Mouse (Mus musculus) gastrocnemius, postnatal 25 days (tissue): ENCODE measurements around the gene Dnase1l3. TPM values are rescaled to one million over a fixed set of nuclear protein-coding genes. Genes with fewer than 3 reads are reported as not detected.

ENCODE experiments used
- DNase-seq: peaks from one replicate; pipeline ENCODE4 v3.0.0; 2022
- total RNA-seq, 2 experiments: library from RNA; stranded (reverse); gene quantifications; 1 replicate in 1 of 2; 2 replicates in 1 of 2; pipeline ENCODE4 v1.2.3; 2021

Dnase1l3 gene
- total RNA-seq, 2 experiments from 2014 or later, result not detected

DNA sequence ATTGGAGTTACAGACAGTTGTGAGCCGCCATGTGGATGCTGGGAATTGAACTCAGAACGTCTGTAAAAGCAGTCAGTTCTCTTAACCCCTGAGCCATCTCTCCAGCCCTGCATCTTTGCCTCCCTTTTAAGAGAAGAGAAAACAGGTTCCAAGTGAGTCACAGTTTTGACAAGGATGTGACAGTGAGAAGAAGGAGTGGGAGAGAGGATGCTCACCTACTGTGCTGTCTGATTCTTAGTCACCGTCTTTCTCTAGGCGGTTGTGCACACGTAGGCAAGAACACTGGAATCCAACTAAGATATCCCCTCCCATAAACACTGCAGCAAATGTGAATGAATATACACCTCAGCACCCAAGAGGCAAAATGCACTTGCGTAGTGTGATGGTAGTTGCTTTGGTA, 19.2 kb downstream of the Dnase1l3 start:
- DNase-seq, result no peak

DNA sequence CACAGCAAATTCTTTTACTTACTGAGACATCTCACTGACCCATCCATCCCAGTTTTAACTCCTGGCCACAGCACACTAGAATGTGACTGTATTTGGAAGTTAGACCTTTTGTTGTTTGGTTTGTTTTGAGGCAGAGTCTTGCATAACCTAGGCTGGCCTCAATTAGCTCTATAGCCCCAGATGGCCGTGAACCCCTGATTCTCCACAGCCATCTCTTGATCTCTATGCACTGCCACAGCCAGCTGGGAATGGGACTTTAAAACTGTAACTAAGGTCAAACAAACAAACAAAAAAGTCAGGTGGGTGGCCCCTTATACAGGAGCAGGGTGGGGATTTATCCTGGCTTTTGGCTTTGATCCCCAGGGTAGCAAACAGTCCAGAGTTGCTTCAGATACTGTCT, 19.7 kb downstream of the Dnase1l3 start:
- DNase-seq, result no peak

DNA sequence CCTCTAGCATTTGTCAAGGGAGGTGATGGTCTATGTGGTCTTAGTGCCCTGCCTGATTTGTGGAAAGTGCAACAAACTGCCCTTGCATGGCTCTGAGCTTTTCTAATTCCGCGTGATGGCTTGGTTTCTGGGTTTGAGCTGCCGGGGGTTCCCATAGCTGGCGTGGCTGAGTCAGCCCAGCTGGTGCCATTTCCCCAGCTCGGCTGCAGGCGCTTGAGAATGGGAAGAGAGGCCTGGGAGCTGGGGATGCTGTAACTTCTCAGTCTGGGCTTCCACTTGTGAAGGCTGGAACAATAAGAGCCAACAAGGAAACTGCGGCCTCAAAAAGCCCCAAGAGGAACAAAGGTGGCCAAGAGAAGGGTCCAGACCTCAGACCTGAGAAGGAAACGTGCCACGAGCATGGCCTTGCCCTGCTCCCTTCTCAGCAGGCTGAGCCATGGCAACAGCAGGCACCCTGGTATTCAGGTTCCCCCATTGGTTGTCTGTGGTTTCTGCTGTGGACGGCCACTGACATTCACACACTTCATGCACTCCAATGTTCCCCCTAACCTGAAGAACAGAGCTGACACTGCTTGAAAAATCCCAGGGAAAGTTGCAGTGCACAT, 22.4 kb downstream of the Dnase1l3 start:
- no peak for DNase-seq

DNA sequence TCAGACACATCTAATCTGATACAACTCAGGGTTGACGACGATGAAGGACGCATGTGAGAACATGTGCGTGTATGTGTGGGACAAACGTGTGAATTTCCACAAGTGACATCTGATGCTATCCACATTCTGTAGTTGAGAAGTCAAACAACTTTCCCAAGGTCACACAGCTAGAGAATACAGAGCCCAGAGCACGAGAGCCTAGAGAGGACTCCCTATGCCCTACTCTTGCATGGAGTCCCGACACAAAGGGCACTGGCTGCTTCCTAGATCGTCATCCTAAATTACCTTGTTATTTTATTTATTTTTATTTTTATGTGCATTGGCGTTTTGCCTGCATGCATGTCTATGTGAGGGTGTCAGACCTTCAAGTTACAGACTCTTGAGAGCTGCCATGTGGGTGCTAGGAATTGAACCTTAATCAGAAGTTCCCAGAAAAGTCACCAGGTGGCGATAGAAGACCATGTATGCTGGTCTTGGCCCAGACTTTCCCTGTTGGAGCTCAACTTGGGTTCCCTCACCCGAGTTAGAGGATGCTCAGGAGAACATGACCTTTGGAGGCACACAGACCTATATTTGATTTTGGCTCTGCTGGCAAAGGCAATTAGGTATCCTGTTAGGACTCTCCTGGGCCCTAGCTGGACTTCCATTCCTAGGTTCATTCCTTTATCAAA, 30.0 kb downstream of the Dnase1l3 start:
- peak; percentile 20 for DNase-seq

DNA sequence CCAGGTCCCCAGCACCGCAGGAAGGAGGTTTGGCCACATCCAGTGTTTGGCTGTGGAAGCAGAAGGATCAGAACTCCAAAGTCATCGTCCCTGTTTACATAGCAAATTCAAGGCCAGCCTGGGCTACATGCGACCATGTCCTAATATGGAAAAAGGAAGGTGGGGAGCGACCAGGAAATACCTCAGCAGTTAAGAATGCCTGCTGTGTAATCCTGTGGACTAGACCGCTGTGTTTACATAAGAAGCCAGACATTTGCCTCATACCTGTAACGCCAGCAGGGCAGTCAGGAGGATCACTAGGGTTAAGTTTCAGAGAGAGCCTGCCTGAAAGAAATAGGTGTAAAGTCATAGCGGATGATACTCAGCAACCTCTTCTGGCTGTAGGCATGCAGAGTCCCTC, 31.2 kb downstream of the Dnase1l3 start:
- no peak for DNase-seq

DNA sequence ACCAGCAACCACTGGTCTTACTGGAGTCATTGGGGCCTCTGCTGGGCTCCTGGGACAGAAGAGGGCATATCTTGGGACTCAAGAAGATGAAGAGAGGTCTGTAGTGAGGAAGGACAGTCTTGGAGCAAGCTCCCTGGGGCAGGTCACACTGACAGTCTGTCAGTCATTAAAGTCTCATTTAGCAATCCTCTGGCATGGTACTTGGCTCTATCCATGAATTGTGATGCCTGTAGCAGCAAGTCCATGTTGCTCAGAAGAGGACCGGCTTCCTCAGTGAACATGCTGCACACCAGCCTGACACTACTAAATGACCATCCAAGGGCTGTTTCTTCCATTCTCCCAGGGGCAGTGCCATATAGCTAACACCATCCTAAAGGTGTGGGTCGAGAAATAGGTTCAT, 31.7 kb downstream of the Dnase1l3 start:
- DNase-seq, result no peak

DNA sequence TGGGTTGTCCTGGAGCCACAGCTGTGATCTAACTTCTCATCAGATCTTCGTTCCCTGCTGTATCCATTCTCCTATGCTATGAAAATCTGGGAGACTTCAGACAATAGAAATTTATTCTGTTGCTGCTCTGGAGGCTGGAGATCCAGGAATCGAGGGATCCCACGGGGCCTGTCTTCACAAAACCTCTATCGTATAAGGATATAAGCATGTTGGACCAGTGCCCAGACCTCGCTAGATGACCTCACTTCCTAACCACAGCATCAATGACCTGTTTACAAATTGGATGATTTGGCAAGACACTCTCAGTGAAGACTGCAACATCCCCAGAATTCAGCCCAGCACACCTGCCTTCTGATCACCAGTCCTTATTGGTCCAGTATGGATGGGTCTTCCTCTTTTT, 32.7 kb downstream of the Dnase1l3 start:
- no peak for DNase-seq

DNA sequence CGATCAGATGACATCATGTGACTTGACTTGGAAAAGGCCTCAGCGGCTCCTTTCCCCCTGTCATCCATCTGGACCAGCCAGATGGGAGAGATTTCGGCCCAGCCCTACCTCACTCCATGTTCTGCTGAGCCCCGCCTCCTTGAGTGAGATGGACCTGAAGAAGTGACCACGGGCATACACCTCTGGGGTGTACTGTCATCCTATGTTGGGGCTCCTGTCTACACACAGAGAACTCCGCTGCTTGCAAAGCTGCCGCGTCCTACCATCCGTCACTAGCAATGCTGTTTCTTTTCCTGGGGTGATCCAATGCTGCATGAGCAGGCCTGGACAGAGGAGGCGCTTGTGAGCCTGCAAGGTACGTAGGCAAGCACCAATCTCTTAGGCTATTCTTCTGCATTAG, 33.8 kb downstream of the Dnase1l3 start:
- DNase-seq, result no peak

DNA sequence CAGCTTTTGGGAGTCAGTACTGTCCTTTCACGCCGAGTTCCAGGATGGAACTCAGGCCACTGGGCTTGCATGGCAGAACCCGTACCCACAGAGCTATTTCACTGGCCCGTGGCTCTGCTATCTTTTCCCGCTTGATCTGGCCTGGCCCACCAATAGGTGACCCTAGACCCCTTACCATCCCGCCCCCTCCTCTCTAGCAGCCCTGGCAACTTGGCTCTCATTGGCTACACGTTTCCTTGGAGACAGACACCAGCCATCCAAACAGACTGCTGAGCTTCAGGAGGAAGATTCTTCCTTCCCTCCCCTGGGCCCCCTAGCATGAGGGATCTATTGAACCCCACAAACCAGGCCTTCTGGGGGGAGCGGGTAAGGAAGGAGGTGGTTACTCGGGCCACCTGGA, 37.3 kb downstream of the Dnase1l3 start, which contains the start of gene Gm45521:
Gene Gm45521, plus strand, starts transcription at position 240 of the 400 bp plus-strand sequence.
- no peak for DNase-seq

DNA sequence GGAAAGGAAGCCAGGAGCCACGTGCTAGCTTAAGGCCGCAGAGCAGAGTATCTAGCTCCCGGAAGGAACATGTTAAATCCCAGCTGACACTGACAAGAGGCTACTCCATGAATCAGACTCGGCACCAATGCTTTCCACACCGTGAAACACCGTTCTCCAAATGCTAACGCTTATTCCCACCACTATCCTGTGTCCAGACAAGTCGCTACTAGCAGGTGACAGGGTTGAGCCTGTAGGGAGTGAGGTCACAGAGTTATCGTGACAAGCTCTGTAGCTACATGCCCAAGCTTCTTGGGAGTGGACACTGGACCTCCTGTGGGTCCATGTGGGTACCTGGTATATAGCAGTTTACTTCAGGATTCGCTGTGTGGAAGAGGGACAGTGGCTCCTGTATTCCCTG, 37.9 kb downstream of the Dnase1l3 start:
- no peak for DNase-seq

DNA sequence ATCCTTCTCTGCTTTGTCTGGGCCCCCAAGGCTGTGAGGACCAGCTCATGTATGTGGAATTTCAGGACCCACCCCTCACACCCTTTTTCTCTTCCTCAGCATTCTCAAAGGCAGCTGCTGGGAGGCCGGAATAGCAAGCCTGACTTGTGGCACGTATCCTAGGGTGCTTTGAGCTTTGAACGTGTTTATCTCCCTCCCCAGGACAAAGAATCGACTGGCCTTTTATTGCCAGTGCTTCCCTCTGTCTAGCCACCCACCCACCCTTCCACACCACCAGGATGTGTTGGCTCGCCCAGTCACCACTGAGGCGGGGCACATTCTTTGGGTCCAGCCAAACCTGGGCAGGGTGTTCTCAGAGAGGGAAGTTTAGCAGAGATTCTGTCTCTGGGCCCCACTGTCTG, 40.3 kb downstream of the Dnase1l3 start:
- no peak for DNase-seq

DNA sequence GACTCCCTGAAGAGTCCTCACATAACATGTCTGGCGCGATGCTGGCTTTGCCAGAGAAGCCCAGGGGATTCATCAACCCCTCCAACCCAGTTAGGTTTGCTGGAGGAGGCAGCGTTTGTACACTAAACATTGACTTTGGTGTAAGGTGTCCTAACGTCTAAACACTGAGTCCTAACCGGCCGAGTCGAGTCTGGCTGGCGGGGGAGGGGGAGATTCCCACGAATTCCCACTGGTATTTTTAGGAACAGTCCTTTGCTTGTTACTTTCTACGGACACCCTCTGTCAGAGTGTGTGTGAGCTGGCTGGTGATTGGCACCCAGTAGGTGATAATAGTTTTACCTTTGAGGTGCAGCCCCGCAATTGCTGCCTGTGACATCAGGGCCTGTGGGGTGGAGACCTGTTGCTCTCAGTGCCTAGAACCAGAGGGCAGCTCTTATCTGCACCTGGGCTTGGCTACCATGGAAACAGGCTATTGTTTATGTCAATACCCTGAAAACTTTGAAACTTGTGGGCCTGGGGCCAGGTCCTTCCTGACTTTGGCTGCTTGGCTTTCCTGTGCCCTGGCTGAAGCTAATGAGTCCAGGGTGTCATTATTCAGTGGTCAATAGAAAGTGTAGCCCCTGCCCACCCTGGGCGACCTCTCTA, 41.6 kb downstream of the Dnase1l3 start:
- DNase-seq, result no peak

DNA sequence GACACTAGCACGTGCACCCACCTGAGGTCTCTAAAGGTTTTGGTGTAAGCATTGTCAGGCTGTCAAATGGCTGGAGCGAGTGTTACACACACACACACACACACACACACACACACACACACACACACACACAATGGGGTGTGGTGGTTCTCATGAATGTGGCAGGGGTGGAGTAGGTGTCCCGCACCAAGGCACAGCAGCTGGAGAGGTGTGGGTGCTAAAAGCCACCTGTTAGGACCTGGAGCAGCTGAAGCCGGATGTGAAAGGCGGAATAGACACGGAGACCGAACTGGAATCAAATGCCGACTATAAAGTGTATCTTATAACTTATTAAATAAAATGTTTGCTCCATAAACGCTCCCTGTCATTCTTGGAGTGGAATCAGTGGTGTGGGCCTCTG, 43.1 kb downstream of the Dnase1l3 start:
- DNase-seq, result no peak

DNA sequence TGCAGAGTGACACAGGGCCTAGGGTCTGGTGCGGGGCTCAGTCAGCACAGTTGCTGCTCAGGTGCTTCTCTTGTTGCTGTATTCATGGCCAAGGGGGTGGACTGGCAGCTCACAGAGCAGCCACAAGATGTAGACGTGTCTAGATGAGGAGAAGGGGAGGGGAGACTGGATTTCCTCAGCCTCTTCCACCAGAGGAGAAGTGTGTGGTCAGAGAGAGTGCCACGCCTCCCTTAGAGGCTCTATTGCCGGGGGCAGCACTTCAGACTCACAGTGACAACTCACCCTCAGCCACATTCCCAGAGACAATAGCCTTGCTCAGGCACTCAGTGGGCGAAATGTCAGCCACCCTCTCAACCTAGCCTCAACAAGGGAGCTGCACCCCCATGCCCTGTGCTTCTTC, 49.1 kb downstream of the Dnase1l3 start:
- no peak for DNase-seq

DNA sequence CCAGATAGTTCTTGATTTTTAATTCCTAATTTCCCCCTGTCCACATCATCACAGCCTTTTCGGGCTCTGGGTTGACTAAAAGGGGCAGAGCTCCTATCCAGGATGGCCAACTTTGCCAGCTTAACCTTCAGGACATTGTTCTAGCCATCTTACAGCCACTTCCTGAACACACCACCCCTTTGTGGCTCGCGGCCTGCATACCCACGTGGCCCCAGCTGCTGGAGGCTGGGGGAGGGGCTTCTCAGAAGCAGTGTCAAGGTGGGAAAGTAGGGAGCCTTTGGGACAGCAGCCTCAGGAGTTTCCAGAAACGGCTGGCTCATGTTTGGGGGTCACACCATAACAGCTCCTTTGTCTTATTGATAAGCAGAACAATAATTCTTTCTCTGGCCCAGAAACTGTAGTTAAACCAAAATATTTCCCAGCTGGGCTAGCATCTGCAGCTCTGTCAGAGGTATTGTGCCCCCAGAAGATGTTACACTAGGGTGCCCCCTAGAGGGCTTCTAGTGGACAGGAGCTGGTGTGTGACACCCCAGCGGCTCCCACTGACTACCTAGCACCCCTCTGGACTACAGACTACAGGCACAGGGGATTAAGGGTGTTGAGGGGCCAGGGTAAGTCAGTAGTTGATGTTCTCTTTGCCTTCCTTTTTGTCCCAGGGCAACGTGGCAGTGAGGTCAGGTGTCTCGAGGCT, 49.9 kb downstream of the Dnase1l3 start:
- DNase-seq, result no peak

DNA sequence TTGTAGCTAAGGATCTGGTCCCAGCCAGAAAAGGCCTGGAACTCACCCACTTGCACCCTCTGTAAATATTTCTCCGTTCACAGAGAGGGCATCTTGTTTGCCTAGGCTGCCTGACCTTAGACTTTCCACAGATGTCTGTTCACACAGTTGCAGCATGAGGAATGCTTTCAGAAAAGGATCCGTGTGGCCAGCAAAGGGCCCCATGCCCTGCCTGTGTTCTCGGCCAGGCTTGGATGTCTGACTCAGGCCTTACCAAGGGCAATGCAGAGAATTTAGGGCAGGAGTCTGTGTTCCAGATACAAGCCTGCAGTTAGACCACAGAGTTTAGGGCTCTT, 50.6 kb downstream of the Dnase1l3 start:
- DNase-seq, result peak; percentile 29

DNA sequence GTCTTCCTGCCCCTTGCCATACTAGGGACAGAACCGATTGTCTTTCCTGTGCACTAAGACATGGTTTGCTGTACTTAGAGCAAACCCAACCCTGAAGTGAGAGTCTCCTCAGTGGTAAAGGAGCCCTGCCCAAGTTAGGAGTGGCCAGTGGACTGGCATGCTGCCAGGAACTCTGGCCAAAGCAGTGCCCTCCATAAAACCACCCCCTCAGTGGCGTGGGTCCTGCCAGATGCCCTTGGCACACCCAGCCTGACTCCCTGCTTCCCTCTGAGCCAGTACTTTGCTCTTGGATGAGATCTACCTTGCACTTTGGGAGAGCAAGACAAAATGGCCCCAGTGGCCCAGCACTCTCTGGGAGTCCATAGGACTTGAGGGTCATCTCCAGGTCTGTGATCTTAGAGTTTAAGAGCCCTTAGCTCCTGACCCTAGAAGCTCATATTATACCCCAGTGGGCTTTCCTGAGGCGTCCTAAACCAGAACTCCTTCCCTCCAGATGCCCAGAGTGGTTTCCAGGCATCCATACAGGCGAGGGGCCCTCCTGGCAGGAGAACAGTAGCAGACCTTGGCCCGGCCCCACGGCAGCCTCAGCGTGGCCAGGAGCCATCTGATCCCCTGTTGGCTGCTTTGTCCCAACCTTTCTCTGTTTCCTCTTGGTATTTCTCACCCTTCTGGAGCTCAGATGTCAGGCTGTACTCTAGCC, 51.1 kb downstream of the Dnase1l3 start:
- peak; percentile 30 for DNase-seq

DNA sequence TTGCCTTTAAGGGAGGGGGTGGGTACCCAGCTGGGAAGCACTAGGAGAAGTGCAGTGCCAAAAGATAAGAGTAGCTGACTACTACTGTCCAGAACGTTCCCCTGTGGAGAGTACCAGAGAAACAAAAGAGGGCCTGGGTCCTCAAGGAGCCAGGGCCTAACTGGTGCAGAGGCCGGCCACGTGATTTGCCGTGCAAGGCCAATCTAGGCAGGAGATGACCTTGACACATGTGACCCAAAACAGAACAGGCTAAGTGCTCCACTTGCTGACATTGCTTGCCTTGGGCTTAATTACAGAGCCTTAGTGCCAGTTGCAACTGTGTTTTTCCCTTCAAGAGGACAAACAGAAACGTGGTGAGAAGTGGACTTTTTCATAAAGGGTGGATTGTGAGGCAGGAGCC, 53.0 kb downstream of the Dnase1l3 start:
- no peak for DNase-seq

DNA sequence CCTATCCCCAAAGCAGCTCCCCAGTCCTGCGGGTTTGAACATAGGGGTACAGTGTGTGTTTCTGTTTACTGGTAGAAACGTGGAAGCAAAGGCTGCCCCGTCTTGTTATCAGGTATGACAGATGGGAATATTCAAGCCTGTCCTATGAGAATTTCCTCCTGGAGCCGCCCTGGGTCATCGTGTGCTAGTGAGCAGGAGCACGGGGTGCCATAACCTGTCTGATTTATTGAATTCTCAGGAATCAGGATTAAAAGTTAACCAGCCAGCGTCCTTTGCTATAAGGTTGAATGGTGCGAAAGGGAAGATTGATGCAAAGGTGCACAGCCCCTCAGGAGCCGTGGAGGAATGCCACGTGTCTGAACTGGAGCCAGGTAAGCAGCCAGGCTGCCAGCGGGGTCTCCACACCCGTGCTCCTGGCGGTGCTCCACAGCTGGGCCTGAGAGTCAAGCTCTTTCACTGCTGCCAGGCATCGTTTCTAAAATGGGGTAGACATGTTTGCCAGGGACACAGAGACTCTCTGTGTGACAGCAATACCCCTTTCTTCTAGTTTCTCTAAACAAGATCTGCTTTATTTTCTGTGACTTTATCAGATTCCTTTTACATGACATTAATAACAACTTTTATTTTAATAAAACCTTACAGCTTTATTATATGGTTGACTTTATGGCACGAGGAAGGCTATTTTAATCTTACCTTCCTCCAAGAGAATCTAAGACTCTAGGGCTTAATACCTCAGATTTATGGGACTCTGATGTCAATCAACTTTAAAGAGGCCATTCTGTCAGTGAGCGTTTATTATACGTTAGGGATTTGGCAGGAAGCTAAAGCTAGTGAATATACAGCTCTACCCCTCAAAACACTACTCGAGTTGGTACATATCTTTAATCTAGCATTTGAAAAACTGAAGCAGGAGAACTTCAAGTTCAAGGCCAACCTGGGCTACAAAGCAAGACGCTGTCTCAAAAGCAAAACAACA, 55.3 kb downstream of the Dnase1l3 start:
- DNase-seq, result no peak

DNA sequence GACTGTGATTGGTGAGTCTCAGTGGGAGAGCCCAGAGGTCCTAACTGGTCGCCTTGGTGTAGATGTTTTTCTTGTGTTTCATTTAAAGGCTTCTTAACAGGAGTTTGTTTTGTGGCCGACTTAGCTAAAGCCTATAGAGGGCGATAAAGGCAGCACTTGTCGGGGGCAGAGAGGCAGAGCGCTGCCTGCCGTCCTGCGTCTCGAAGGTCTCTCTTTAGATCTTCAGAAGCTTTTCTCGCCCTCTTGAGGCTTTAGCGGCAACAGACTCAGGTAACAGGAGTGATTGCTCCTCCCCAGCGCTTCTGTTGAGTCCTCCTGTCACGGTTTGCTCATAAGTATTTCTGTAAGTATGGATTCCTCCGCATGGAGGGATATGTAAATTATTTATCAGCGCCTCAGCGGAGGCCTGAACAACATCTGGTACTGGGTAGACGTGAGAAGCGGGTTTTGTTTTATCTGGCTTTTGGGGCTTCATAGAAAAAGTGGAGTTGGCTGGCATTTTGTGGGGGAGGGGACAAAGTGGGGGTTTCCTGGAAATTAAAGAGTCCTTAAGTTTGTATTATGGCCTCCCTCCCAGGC, 57.2 kb downstream of the Dnase1l3 start:
- no peak for DNase-seq

DNA sequence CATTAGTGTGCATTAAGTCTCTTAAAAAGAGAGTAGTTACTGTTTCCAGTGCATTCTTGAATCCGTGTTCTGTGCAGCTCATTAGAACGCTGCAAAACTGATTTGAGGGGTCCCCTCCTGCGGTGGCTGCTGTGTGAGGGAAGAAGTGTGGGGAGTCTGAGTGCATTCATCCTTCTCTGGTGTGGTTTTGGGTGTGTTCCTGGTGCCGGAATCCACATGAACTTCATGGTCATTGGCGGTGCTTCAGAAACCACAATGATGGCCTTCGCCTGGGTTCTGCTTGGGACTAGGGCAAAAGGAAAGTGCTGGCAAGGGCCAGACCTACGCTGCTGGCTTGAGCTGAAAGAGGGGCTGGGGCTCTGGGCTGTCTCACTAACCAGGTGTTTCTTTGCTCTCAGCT, 60.2 kb downstream of the Dnase1l3 start:
- DNase-seq, result no peak
